ENCODE assay signal across 12 mouse cellular contexts in the genomic region with DNA sequence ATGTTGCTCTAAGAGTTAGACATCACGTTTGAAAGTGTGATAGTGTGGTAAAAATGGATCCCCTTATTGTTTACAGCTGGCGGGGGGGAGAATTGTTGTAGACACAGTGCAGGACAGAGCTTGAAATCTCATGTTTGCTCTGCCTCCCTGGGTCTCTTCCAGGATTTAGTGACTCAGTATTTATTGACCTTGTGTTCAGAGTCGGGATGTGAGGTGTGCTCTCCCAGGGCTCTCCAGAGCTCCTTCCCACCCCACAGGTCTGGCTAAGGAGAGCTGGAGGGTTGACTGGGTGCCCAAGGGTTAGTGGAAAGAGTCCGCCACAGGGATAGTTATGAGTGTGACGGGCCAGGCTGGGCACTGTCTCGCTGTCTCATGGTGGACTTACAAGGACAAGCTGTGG.
"Had no signal": no experiment of that assay in that cellular context is flagged by ENCODE, and none has a peak within 500 bp of the region (broad histone marks: within the 10 kb centered on the region; RNA-seq: fewer than 3 reads in every experiment).

No protein-coding gene starts in this region.

- DNase-seq: kidney, adult 8-10 months; kidney, postnatal 14 days; layer of hippocampus, adult 9-11 months; layer of hippocampus, postnatal 36 days; lung, adult 18-20 months; lung, postnatal 10 days; lung, postnatal 36 days; right cerebral cortex, adult 18-20 months; right cerebral cortex, postnatal 14 days; right cerebral cortex, postnatal 4 days; thymus, adult 18-20 months; thymus, postnatal 36 days had no signal
